ENCODE assay signal across 11 mouse cellular contexts in the genomic region with DNA sequence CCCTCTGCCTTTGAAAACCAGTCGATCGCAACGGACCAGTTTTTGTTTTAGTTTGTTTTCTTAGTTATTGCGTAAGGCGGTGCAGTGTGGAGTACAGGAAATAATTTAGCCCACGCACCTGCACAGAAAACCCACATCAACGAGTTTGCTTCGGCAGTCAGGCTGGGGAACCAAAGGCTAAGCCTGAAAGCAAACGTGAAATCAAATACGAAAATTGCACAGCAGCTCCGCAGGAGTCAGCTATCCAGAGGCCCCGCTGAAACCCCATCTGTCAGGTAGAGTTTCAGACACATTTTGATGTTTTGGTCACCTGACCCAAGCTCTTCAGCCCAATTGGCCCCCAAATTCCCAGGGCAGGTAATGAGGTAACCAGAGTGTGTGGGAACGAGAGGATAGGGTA.
DNase-seq lines count a peak whose midpoint lies in the region; ATAC-seq and TF ChIP-seq lines count a peak whose summit lies in the region.
"Had no signal": no experiment of that assay in that cellular context is flagged by ENCODE, and none has a peak within 500 bp of the region (broad histone marks: within the 10 kb centered on the region; RNA-seq: fewer than 3 reads in every experiment).

No protein-coding gene starts in this region.

- H3K27ac ChIP-seq in forebrain, embryonic 10.5 days = 0 out of 2 replicates have a peak overlapping the region, but pooled peaks have one; percentile 20
- no peak overlapping the region for H3K27ac ChIP-seq in forebrain, embryonic 15.5 days (replicated peaks)
- no peak overlapping the region for H3K27ac ChIP-seq in lung, postnatal 0 days (ENCODE audit: low read length)
- H3K27ac ChIP-seq in limb, embryonic 13.5 days = no peak overlapping the region
- H3K27ac ChIP-seq in hindbrain, embryonic 16.5 days (ENCODE audit: low read depth, low read length) = no peak overlapping the region
- H3K27ac ChIP-seq: heart, embryonic 13.5 days; midbrain, embryonic 12.5 days had no signal

- no peak for ATAC-seq in forebrain, embryonic 15.5 days (replicated peaks)
- no peak for ATAC-seq in lung, postnatal 0 days
- ATAC-seq in limb, embryonic 13.5 days (ENCODE audit: low FRiP score, low read depth) = no peak
- no peak for ATAC-seq in hindbrain, embryonic 16.5 days
- ATAC-seq: forebrain, embryonic 14.5 days had no signal

- DNase-seq in forebrain, embryonic 10.5 days (ENCODE audit: extremely low spot score, low spot score) = no peak
- DNase-seq in lung, postnatal 0 days (ENCODE audit: low spot score) = peak; percentile 11
- DNase-seq in lung, postnatal 14 days = no peak
- peak; percentile 44 to 64 for DNase-seq in thymus, postnatal 36 days
- no peak for DNase-seq in cerebellum, adult 8-10 months

- no peak overlapping the region for H3K4me3 ChIP-seq in forebrain, embryonic 10.5 days
- no peak overlapping the region for H3K4me3 ChIP-seq in forebrain, embryonic 15.5 days
- no peak overlapping the region for H3K4me3 ChIP-seq in lung, postnatal 0 days (ENCODE audit: low read depth, low read length)
- no peak overlapping the region for H3K4me3 ChIP-seq in limb, embryonic 13.5 days
- H3K4me3 ChIP-seq in hindbrain, embryonic 16.5 days (ENCODE audit: low read length) = no peak overlapping the region
- H3K4me3 ChIP-seq: heart, embryonic 13.5 days; midbrain, embryonic 12.5 days had no signal

- WGBS in forebrain, embryonic 10.5 days = 79% methylated on average over 13 of the region's 13 CpGs
- 71% methylated on average over 13 of the region's 13 CpGs for WGBS in forebrain, embryonic 15.5 days
- 45% methylated on average over 13 of the region's 13 CpGs for WGBS in lung, postnatal 0 days
- 36% methylated on average over 13 of the region's 13 CpGs for WGBS in limb, embryonic 13.5 days
- WGBS in hindbrain, embryonic 16.5 days = 66% methylated on average over 13 of the region's 13 CpGs

- H3K9me3 ChIP-seq in forebrain, embryonic 10.5 days = no peaks in the 10 kb centered on the region
- H3K9me3 ChIP-seq in forebrain, embryonic 15.5 days = no peaks in the 10 kb centered on the region
- H3K9me3 ChIP-seq in lung, postnatal 0 days (ENCODE audit: low read length) = no peaks in the 10 kb centered on the region
- no peaks in the 10 kb centered on the region for H3K9me3 ChIP-seq in limb, embryonic 13.5 days
- H3K9me3 ChIP-seq in hindbrain, embryonic 16.5 days (ENCODE audit: control insufficient read depth, low read length) = no peaks in the 10 kb centered on the region
- H3K9me3 ChIP-seq: heart, embryonic 13.5 days; midbrain, embryonic 12.5 days had no signal

- no peak for TF ChIP-seq CTCF in lung, postnatal 0 days (IDR thresholded peaks at IDR 0.05)

- no peak overlapping the region for H3K4me2 ChIP-seq in forebrain, embryonic 15.5 days (replicated peaks)
- no peak overlapping the region for H3K4me2 ChIP-seq in lung, postnatal 0 days (replicated peaks; ENCODE audit: low read depth, low read length)
- peak overlapping the region; percentile 31 for H3K4me2 ChIP-seq in limb, embryonic 13.5 days (replicated peaks)
- no peak overlapping the region for H3K4me2 ChIP-seq in hindbrain, embryonic 16.5 days (ENCODE audit: low read length)
- H3K4me2 ChIP-seq: heart, embryonic 13.5 days; midbrain, embryonic 12.5 days had no signal

- no peaks in the 10 kb centered on the region for H3K36me3 ChIP-seq in forebrain, embryonic 10.5 days (replicated peaks)
- no peaks in the 10 kb centered on the region for H3K36me3 ChIP-seq in forebrain, embryonic 15.5 days
- no peaks in the 10 kb centered on the region for H3K36me3 ChIP-seq in lung, postnatal 0 days (ENCODE audit: insufficient read depth, low read length)
- H3K36me3 ChIP-seq in limb, embryonic 13.5 days = no peaks in the 10 kb centered on the region
- no peaks in the 10 kb centered on the region for H3K36me3 ChIP-seq in hindbrain, embryonic 16.5 days (ENCODE audit: control insufficient read depth, insufficient read depth, low read length)
- H3K36me3 ChIP-seq: heart, embryonic 13.5 days; midbrain, embryonic 12.5 days had no signal

- TF ChIP-seq EP300 in lung, postnatal 0 days (IDR thresholded peaks at IDR 0.05) = no peak

- H3K4me1 ChIP-seq in forebrain, embryonic 10.5 days = peaks cover 40% of the 10 kb centered on the region
- H3K4me1 ChIP-seq in forebrain, embryonic 15.5 days = peaks cover 22% of the 10 kb centered on the region
- H3K4me1 ChIP-seq in lung, postnatal 0 days (ENCODE audit: insufficient read depth, low read depth, low read length) = no peaks in the 10 kb centered on the region; the same call in 1 of the 2 replicates
- peaks cover 29% of the 10 kb centered on the region for H3K4me1 ChIP-seq in limb, embryonic 13.5 days
- no peaks in the 10 kb centered on the region for H3K4me1 ChIP-seq in hindbrain, embryonic 16.5 days (ENCODE audit: control insufficient read depth, insufficient read depth, low read depth, low read length)

- no peak overlapping the region for H3K9ac ChIP-seq in forebrain, embryonic 15.5 days (replicated peaks)
- H3K9ac ChIP-seq in lung, postnatal 0 days (replicated peaks; ENCODE audit: low read depth) = no peak overlapping the region
- no peak overlapping the region for H3K9ac ChIP-seq in limb, embryonic 13.5 days
- H3K9ac ChIP-seq in hindbrain, embryonic 16.5 days (ENCODE audit: low read depth, low read length) = no peak overlapping the region
- H3K9ac ChIP-seq: heart, embryonic 13.5 days; midbrain, embryonic 12.5 days had no signal

- no peaks in the 10 kb centered on the region for H3K27me3 ChIP-seq in forebrain, embryonic 10.5 days (ENCODE audit: poor library complexity, severe bottlenecking)
- H3K27me3 ChIP-seq in forebrain, embryonic 15.5 days = no peaks in the 10 kb centered on the region
- H3K27me3 ChIP-seq in lung, postnatal 0 days (replicated peaks; ENCODE audit: insufficient read depth, low read length) = no peaks in the 10 kb centered on the region
- H3K27me3 ChIP-seq in limb, embryonic 13.5 days = peaks cover 3% of the 10 kb centered on the region; the same call in 1 of the 2 replicates
- H3K27me3 ChIP-seq in hindbrain, embryonic 16.5 days (replicated peaks; ENCODE audit: control insufficient read depth, insufficient read depth, low read length) = no peaks in the 10 kb centered on the region
- H3K27me3 ChIP-seq: heart, embryonic 13.5 days; midbrain, embryonic 12.5 days had no signal

Comparison
In these comparisons a context has a peak if more than half of its experiments do, and no peak if none do; other contexts are left out.
1. DNase-seq: peak in lung, postnatal 0 days (single experiment) and thymus, postnatal 36 days (2 of 2); none in forebrain, embryonic 10.5 days (single experiment), lung, postnatal 14 days (single experiment) and cerebellum, adult 8-10 months (single experiment).